Mouse (Mus musculus) cerebellum, adult 2 months (tissue): Measurements from ENCODE around the gene Fosl1. TPM values are rescaled to one million over a fixed set of nuclear protein-coding genes. Genes with fewer than 3 reads are reported as not detected.
A peak's percentile ranks its signal among the peaks of the same experiment; 100 is the strongest.

Experiments used
- DNase-seq, 2 experiments: peaks; one replicate each; pipeline ENCODE4 v3.0.0; 2021
- H3K27ac ChIP-seq: fragments of 200-500 bp; 2 replicates; pipeline ENCODE4 v1.5.1; 2012; ENCODE audit warnings: low read length, control low read depth, inconsistent platforms; ENCODE audit not compliant: insufficient read depth
- H3K27me3 ChIP-seq: fragments of 200-500 bp; 2 replicates; pipeline ENCODE4 v1.6.1; 2012; ENCODE audit warnings: inconsistent platforms, mild to moderate bottlenecking, low read length, moderate library complexity; ENCODE audit not compliant: control insufficient read depth, insufficient read depth
- H3K4me1 ChIP-seq: fragments of 200-500 bp; 2 replicates; pipeline ENCODE4 v1.6.1; 2011; ENCODE audit warnings: low read length; ENCODE audit not compliant: control insufficient read depth, insufficient read depth
- H3K4me3 ChIP-seq: fragments of 200-500 bp; replicated peaks from 2 replicates; pipeline ENCODE3; 2011; ENCODE audit warnings: mild to moderate bottlenecking, low read depth, low read length, control low read depth; ENCODE audit not compliant: insufficient read depth
- CTCF ChIP-seq: fragments of 200-500 bp; IDR thresholded peaks from 2 replicates; pipeline ENCODE4 v1.5.1; 2011; ENCODE audit warnings: low read depth, mild to moderate bottlenecking, control low read depth, low read length, moderate library complexity, borderline replicate concordance; ENCODE audit not compliant: insufficient read depth
- POLR2A ChIP-seq: fragments of 200-500 bp; IDR thresholded peaks from 2 replicates; pipeline ENCODE4 v1.6.1; 2011; ENCODE audit warnings: low read length, control low read depth, borderline replicate concordance; ENCODE audit not compliant: insufficient read depth
- WGBS: fragments of 180-500 bp; shearing (Covaris S2); methylation state at CpG from one replicate; pipeline ENCODE4 v1.1.7; 2018; 5-methylcytosine and 5-hydroxymethylcytosine counted together
- polyA plus RNA-seq: library from polyadenylated mRNA; depleted of rRNA; stranded (reverse); fragments of >200 nt; gene quantifications from 2 replicates; pipeline ENCODE4 v1.2.3, GENCODE M21; 2012

Gene Fosl1
- polyA plus RNA-seq, 1 experiment, result not detected

- Histone ChIP-seq H3K4me3 (peak overlapping the region; percentile 77), H3K27me3 (no peaks in the 10 kb centered on the region), H3K27ac (peak overlapping the region; percentile 96), H3K4me1 (peaks cover 10% of the 10 kb centered on the region)
- TF ChIP-seq POLR2A (no peak), CTCF (no peak)
- WGBS, result under 1% methylated on average over 26 of the region's 26 CpGs
- DNase-seq, result no peak
These were observed 9.0 kb downstream of the Fosl1 start for GRCm38 (mm10) chr19:5456241-5456921.

GRCm38 (mm10) chr19:5456922-5457745 lies 9.8 kb downstream of the Fosl1 start:
- H3K4me1 ChIP-seq, result peaks cover 10% of the 10 kb centered on the region

GRCm38 (mm10) chr19:5457746-5458442 lies 10.5 kb downstream of the Fosl1 start, which contains the start of gene Ccdc85b:
Gene Ccdc85b, minus strand, starts transcription at chr19:5457894.
- Histone ChIP-seq H3K4me1 (peaks cover 10% of the 10 kb centered on the region), H3K4me3 (peak within 1 kb of the TSS; percentile 77), H3K27ac (peak within 1 kb of the TSS; percentile 96), H3K27me3 (no peaks in the 10 kb centered on the region)
- TF ChIP-seq CTCF (no peak), POLR2A (no peak)
- 2% methylated on average over 14 of the region's 14 CpGs for WGBS
- DNase-seq, result peak in 1 of 2 experiments; percentile 5

More at GRCm38 (mm10) chr19:5456922-5457745, 9.8 kb downstream of the Fosl1 start:
- Histone ChIP-seq H3K27ac (peak overlapping the region; percentile 96), H3K4me3 (peak overlapping the region; percentile 77), H3K27me3 (no peaks in the 10 kb centered on the region)
- DNase-seq, result peak; percentile 97 to 98
- TF ChIP-seq CTCF (no peak), POLR2A (peak; percentile 94)
- under 1% methylated on average over 69 of the region's 70 CpGs for WGBS

GRCm38 (mm10) chr19:5459019-5459418 lies 11.7 kb downstream of the Fosl1 start:
- Histone ChIP-seq H3K4me3 (no peak overlapping the region), H3K27me3 (no peaks in the 10 kb centered on the region), H3K27ac (peak overlapping the region; percentile 24; the same call in 1 of the 2 replicates), H3K4me1 (peaks cover 14% of the 10 kb centered on the region)
- TF ChIP-seq POLR2A, result no peak
- no peak for TF ChIP-seq CTCF
- WGBS, result 48% methylated on average over 7 of the region's 7 CpGs
- DNase-seq, result peak in 1 of 2 experiments; percentile 21

DNA sequence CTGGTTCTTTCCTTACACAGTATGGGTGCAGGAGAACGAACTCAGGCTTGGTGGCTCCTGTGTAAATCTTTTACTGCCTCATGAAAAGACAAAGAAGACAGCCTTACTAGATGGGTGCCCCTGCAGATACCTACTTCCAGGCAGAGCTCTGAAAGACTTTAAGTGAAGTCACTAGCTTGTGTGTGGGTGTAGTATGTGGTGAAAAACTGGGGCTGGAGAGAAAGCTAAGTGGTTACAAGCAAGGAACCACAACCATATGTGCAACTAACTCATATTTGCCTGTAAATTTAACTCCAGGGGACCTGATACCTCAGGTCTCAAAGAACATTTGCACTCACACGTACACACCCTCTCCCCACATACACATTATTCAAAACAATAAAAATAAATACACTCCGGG lies 12.5 kb downstream of the Fosl1 start:
- no peak overlapping the region; the same call in 1 of the 2 replicates for H3K27ac ChIP-seq
- H3K4me3 ChIP-seq, result no peak overlapping the region
- peaks cover 16% of the 10 kb centered on the region for H3K4me1 ChIP-seq
- DNase-seq, result peak in 1 of 2 experiments; percentile 6
- 26% methylated on average over 3 of the region's 3 CpGs for WGBS
- H3K27me3 ChIP-seq, result no peaks in the 10 kb centered on the region
- TF ChIP-seq POLR2A, result no peak
- TF ChIP-seq CTCF, result no peak

GRCm38 (mm10) chr19:5460465-5460911 lies 13.1 kb downstream of the Fosl1 start, which contains the start of gene Fibp:
Gene Fibp, plus strand, starts transcription at chr19:5460615.
- Histone ChIP-seq H3K4me1 (peaks cover 13% of the 10 kb centered on the region), H3K27ac (no peak within 1 kb of the TSS; the same call in 1 of the 2 replicates), H3K4me3 (peak within 1 kb of the TSS; percentile 99), H3K27me3 (no peaks in the 10 kb centered on the region)
- WGBS, result under 1% methylated on average over 32 of the region's 32 CpGs
- DNase-seq, result peak; percentile 85 to 91
- peak; percentile 81; the same call in 1 of the 2 replicates for TF ChIP-seq POLR2A
- no peak for TF ChIP-seq CTCF

DNA sequence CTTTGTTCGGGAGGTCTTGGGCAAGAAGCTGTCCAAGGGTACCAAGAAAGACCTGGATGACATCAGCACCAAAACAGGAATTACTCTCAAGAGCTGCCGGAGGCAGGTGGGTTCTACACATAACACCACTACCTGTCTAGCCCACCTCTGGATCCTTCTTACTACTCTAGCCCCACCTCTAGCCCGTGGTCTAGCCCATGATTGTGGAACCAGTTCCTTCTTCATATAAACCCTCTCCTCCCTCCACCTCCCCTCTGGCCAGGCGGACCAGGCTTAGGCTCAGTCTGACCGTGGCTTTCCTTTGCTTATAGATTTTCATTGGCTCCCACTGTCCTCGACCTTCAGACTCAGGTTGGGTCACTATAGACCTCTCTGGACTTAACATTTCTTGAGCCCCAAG lies 14.1 kb downstream of the Fosl1 start:
- TF ChIP-seq CTCF, result no peak
- TF ChIP-seq POLR2A, result no peak
- no peak overlapping the region for H3K4me3 ChIP-seq
- H3K27ac ChIP-seq, result no peak overlapping the region
- H3K4me1 ChIP-seq, result peaks cover 13% of the 10 kb centered on the region
- DNase-seq, result no peak
- H3K27me3 ChIP-seq, result no peaks in the 10 kb centered on the region
- 79% methylated on average over 6 of the region's 6 CpGs for WGBS
